Mouse (Mus musculus): ENCODE results near the gene Mrrf. TPM values are rescaled to one million over a fixed set of nuclear protein-coding genes. Genes with fewer than 3 reads are reported as not detected.
"Not testable (repeated sequence)": the region's sequence is repeated elsewhere in the genome, so short reads cannot be mapped to it uniquely, and the experiment has no call there.

The Mrrf gene
- polyA plus RNA-seq, 1 experiment: 24.5 TPM

DNA sequence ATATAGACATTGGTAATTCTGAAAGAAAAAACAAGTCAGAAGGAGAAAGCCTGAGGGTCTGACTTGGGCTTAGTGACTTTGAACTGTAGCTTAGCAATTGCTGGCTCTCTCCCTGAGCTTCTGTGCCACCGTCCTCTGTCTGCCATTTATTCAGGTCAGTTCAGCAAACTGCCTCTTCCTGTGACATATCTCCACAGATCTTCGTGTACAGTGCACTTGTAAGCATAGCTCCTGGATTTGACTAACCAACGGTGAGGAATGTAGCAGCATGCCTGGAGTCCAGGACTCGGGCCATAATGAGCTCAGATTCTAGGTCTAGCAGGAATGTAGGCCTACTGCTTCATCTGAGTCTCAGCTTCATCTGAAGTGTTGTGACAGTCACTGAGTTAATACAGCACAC lies 33.0 kb downstream of the Mrrf start:
- DNase-seq: no peak
- no peak for TF ChIP-seq POLR2A (IDR thresholded peaks at IDR 0.05; ENCODE audit: borderline replicate concordance, extremely low read depth, low read depth, low read length)
- no peak for TF ChIP-seq CTCF (IDR thresholded peaks at IDR 0.05; ENCODE audit: insufficient read depth, low read length)
- Histone ChIP-seq H3K4me3 (replicated peaks; ENCODE audit: extremely low read depth, low read depth, low read length) (no peak overlapping the region), H3K4me1 (ENCODE audit: control insufficient read depth, insufficient read depth, low read length) (peaks cover 5% of the 10 kb centered on the region)
- 48% methylated on average over 4 of the region's 4 CpGs for WGBS

- H3K4me3 ChIP-seq (replicated peaks; ENCODE audit: extremely low read depth, low read depth, low read length): no peak overlapping the region
Measured at GRCm38 (mm10) chr2:36172136-36172535, 35.9 kb downstream of the Mrrf start.

GRCm38 (mm10) chr2:36172574-36172973 lies 36.4 kb downstream of the Mrrf start:
- WGBS: 50% methylated on average over 3 of the region's 3 CpGs
- Histone ChIP-seq H3K4me1 (ENCODE audit: control insufficient read depth, insufficient read depth, low read length) (peaks cover 5% of the 10 kb centered on the region), H3K4me3 (replicated peaks; ENCODE audit: extremely low read depth, low read depth, low read length) (no peak overlapping the region)
- no peak for TF ChIP-seq CTCF (IDR thresholded peaks at IDR 0.05; ENCODE audit: insufficient read depth, low read length)
- no peak for TF ChIP-seq POLR2A (IDR thresholded peaks at IDR 0.05; ENCODE audit: borderline replicate concordance, extremely low read depth, low read depth, low read length)
- no peak for DNase-seq

More at GRCm38 (mm10) chr2:36172136-36172535, 35.9 kb downstream of the Mrrf start:
- peak; percentile 17 for DNase-seq
- peaks cover 5% of the 10 kb centered on the region for H3K4me1 ChIP-seq (ENCODE audit: control insufficient read depth, insufficient read depth, low read length)
- WGBS: 56% methylated on average over 4 of the region's 4 CpGs
- no peak for TF ChIP-seq POLR2A (IDR thresholded peaks at IDR 0.05; ENCODE audit: borderline replicate concordance, extremely low read depth, low read depth, low read length)

DNA sequence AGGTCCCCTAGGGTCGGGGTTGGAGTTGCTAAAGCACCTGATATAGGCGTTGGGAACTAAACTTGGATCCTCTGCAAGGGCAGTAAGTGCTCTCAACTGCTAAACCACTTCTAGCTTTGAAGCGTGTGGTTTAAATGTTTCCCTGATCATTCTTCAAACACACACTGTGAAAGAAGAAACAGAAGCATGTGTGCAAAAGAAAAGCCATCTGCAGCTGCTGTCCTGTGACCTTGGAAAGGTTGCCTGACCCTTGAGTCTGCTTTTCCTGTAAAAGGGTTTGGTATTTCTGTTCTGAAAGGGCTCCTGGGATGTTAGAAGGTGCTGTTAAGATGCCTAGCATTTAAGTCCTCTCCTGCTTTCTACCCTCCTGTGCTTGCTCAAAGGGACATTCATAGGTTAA lies 43.3 kb downstream of the Mrrf start:
- DNase-seq: no peak
- 63% methylated on average over 3 of the region's 3 CpGs for WGBS

GRCm38 (mm10) chr2:36181587-36182368 lies 45.6 kb downstream of the Mrrf start:
- not testable (repeated sequence) for H3K4me3 ChIP-seq (replicated peaks; ENCODE audit: extremely low read depth, low read depth, low read length); H3K4me1 ChIP-seq (ENCODE audit: control insufficient read depth, insufficient read depth, low read length); DNase-seq
- WGBS: 88% methylated on average over 4 of the region's 4 CpGs

More for the DNA sequence above, 43.3 kb downstream of the Mrrf start:
- H3K4me3 ChIP-seq (replicated peaks; ENCODE audit: extremely low read depth, low read depth, low read length): no peak overlapping the region
- H3K4me1 ChIP-seq (ENCODE audit: control insufficient read depth, insufficient read depth, low read length): no peaks in the 10 kb centered on the region
- TF ChIP-seq CTCF (IDR thresholded peaks at IDR 0.05; ENCODE audit: insufficient read depth, low read length) (no peak), POLR2A (IDR thresholded peaks at IDR 0.05; ENCODE audit: borderline replicate concordance, extremely low read depth, low read depth, low read length) (no peak)

- TF ChIP-seq POLR2A (IDR thresholded peaks at IDR 0.05; ENCODE audit: borderline replicate concordance, extremely low read depth, low read depth, low read length): no peak
- no peak for TF ChIP-seq CTCF (IDR thresholded peaks at IDR 0.05; ENCODE audit: insufficient read depth, low read length)
- WGBS: 66% methylated on average over 2 of the region's 2 CpGs
- Histone ChIP-seq H3K4me1 (ENCODE audit: control insufficient read depth, insufficient read depth, low read length) (no peaks in the 10 kb centered on the region), H3K4me3 (replicated peaks; ENCODE audit: extremely low read depth, low read depth, low read length) (no peak overlapping the region)
- no peak for DNase-seq
Measured at GRCm38 (mm10) chr2:36183278-36183677, 47.1 kb downstream of the Mrrf start.

DNA sequence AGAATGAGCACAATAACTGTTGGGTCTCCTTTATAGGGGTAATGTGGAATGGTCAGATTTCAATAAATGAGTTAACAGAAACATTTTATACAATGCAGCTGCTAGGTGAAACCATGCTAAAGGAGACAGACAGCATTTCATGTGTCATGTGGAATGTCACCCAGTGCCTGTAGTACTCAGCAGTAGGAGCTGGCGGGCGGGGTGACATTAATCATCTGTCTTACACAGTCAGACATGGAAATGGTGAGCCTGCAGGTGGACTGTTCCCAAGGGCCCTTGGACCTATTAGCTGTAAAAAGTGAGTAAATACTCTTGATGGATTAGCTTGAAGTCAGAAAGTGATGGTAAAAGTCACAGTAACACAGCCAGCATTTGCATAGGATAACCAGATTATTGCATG lies 48.0 kb downstream of the Mrrf start:
- 93% methylated on average over 2 of the region's 2 CpGs for WGBS
- TF ChIP-seq CTCF (IDR thresholded peaks at IDR 0.05; ENCODE audit: insufficient read depth, low read length): no peak
- no peak for TF ChIP-seq POLR2A (IDR thresholded peaks at IDR 0.05; ENCODE audit: borderline replicate concordance, extremely low read depth, low read depth, low read length)
- Histone ChIP-seq H3K4me3 (replicated peaks; ENCODE audit: extremely low read depth, low read depth, low read length) (no peak overlapping the region), H3K4me1 (ENCODE audit: control insufficient read depth, insufficient read depth, low read length) (no peaks in the 10 kb centered on the region)
- no peak for DNase-seq

GRCm38 (mm10) chr2:36184876-36185275 lies 48.7 kb downstream of the Mrrf start:
- H3K4me1 ChIP-seq (ENCODE audit: control insufficient read depth, insufficient read depth, low read length): no peaks in the 10 kb centered on the region
- WGBS: 69% methylated on average over 6 of the region's 6 CpGs
- no peak overlapping the region for H3K4me3 ChIP-seq (replicated peaks; ENCODE audit: extremely low read depth, low read depth, low read length)
- no peak for DNase-seq
- TF ChIP-seq POLR2A (IDR thresholded peaks at IDR 0.05; ENCODE audit: borderline replicate concordance, extremely low read depth, low read depth, low read length): no peak
- TF ChIP-seq CTCF (IDR thresholded peaks at IDR 0.05; ENCODE audit: insufficient read depth, low read length): no peak

GRCm38 (mm10) chr2:36189200-36189599 lies 53.0 kb downstream of the Mrrf start:
- H3K4me3 ChIP-seq (replicated peaks; ENCODE audit: extremely low read depth, low read depth, low read length); H3K4me1 ChIP-seq (ENCODE audit: control insufficient read depth, insufficient read depth, low read length); DNase-seq: not testable (repeated sequence)
- WGBS: 84% methylated on average over 6 of the region's 6 CpGs

DNA sequence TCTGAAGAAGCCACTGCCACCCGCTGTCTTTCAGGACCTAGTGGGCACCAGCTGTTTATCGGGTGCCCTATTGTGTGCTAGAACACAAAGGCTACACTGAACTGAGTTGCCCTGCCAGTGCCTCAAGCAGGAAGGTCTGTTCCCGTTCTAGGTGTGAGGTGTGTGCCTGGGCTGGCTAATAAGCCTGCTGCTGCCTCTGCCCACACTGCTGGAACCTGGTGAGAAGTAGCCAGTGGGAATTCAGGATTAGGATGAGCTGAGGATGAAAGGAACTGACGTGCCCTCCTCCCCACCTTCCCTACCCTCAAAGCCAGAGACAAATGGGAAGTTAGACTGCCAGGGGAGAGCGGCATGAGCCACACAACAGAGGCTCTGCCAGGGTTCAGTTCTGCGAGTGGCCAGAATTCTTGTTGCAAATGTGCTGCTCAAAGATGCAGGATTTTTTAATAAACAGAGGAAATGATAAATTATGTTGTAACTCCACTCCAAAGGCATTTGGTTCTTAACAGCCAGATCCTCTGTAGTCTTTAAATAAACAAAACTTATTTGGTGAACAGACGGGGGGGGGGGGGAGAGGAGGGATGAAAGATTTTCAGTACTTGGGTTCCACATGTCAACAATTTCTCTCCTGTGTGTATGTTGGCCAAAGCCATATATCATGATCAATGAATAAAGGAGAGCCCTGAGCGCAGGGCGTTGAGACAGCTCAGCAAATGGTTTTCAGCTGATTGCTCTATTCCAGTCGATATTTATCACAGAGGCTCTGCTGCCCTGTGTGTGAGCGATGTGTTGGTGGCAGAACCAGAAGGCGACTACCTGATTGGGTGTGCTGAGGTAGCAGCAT lies 55.1 kb downstream of the Mrrf start:
- no peak for TF ChIP-seq CTCF (IDR thresholded peaks at IDR 0.05; ENCODE audit: insufficient read depth, low read length)
- TF ChIP-seq POLR2A (IDR thresholded peaks at IDR 0.05; ENCODE audit: borderline replicate concordance, extremely low read depth, low read depth, low read length): no peak
- Histone ChIP-seq H3K4me3 (replicated peaks; ENCODE audit: extremely low read depth, low read depth, low read length) (no peak overlapping the region), H3K4me1 (ENCODE audit: control insufficient read depth, insufficient read depth, low read length) (no peaks in the 10 kb centered on the region)
- DNase-seq: no peak
- WGBS: 30% methylated on average over 12 of the region's 12 CpGs
